Mouse (Mus musculus): Measurements from ENCODE around the gene Phxr2. TPM values are rescaled to one million over a fixed set of nuclear protein-coding genes. Genes with fewer than 3 reads are reported as not detected.

The Phxr2 gene
- polyA plus RNA-seq, 1 experiment: not detected

DNA sequence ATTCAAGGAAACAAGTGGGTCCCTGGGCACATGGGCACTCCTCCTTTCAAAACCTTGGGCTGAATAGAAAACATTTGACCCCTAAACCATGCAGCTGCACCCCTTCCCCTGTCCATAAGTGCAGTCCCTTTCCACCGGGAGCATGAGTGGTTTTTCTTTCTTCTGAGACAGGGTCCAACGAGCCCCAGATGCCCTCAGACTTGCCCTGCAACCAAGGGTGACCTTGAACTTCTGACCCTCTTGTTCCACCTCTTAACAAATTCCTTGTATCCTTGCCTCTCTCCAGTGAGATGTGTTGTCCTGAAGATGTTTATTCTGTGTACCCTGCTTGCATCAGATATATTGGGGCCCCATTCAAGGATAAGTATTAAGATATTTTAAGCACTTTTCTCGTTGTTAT lies 12.6 kb downstream of the Phxr2 start:
- Histone ChIP-seq H3K36me3 (ENCODE audit: control insufficient read depth, insufficient read depth, low read length) (peaks cover 5% of the 10 kb centered on the region; the same call in 1 of the 2 replicates), H3K4me1 (ENCODE audit: control insufficient read depth, insufficient read depth, insufficient read length, low read length) (peaks cover 41% of the 10 kb centered on the region), H3K27ac (ENCODE audit: insufficient read depth, low read depth, low read length) (peak overlapping the region; percentile 97), H3K27me3 (ENCODE audit: control insufficient read depth, insufficient read depth, low read length) (no peaks in the 10 kb centered on the region), H3K4me3 (ENCODE audit: low read depth, low read length) (no peak overlapping the region)
- no peak for TF ChIP-seq CTCF (IDR thresholded peaks at IDR 0.05; ENCODE audit: extremely low read depth, insufficient read length, insufficient replicate concordance, low read depth, low read length)
- WGBS: 13% methylated on average over 3 of the region's 3 CpGs

DNA sequence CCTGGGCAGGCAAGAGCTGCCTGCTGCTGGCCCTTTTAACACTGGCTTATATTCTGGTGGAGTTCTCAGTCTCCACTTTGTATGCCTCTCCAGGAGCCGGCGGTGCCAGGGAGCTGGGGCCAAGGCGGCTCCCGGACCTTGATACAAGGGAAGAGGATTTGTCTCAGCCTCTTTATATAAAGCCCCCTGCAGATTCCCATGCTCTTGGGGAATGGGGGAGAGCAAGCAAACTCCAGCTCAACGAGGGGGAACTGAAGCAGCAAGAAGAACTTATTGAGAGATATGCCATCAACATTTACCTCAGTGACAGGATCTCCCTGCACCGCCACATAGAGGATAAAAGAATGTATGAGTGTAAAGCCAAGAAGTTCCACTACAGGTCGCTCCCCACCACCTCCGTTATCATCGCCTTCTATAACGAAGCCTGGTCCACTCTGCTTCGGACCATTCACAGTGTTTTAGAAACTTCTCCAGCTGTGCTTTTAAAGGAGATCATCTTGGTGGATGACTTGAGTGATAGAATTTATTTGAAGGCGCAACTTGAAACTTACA lies 17.6 kb downstream of the Phxr2 start:
- H3K4me1 ChIP-seq (ENCODE audit: control insufficient read depth, insufficient read depth, insufficient read length, low read length): peaks cover 16% of the 10 kb centered on the region
- H3K27ac ChIP-seq (ENCODE audit: insufficient read depth, low read depth, low read length): peak overlapping the region; percentile 59
- TF ChIP-seq POLR2A (IDR thresholded peaks at IDR 0.05; ENCODE audit: low read depth, low read length) (no peak), CTCF (IDR thresholded peaks at IDR 0.05; ENCODE audit: extremely low read depth, insufficient read length, insufficient replicate concordance, low read depth, low read length) (no peak)
- H3K36me3 ChIP-seq (ENCODE audit: control insufficient read depth, insufficient read depth, low read length): peaks cover 5% of the 10 kb centered on the region; the same call in 1 of the 2 replicates
- WGBS: 23% methylated on average over 12 of the region's 12 CpGs
- peak overlapping the region; percentile 94 for H3K4me3 ChIP-seq (ENCODE audit: low read depth, low read length)
- no peaks in the 10 kb centered on the region for H3K27me3 ChIP-seq (ENCODE audit: control insufficient read depth, insufficient read depth, low read length)

DNA sequence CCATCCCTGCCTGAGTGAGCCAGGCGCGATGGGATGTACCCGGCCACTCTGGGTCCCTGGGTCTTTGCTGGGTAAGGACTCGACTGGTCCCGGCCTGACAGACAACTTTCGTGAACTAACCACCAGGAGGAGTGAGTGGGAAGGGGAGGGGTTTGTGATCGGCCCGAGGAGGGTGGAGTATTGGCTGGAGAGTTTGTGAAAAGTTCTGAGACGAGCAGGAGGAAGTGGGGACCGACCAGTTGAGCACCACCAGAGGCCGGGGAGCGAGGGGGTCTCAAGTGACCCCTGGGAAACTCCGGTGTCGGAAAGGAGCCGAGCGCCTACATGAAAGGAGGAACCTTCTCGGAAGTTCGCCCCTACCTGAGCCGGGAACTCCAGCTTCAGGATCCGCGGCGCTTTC lies 18.2 kb downstream of the Phxr2 start, which contains the start of gene Galnt4:
Galnt4 (plus strand) TSS at position 196 of the 400 bp plus-strand sequence.
- peak within 1 kb of the TSS; percentile 59 for H3K27ac ChIP-seq (ENCODE audit: insufficient read depth, low read depth, low read length)
- H3K4me3 ChIP-seq (ENCODE audit: low read depth, low read length): peak within 1 kb of the TSS; percentile 94
- peaks cover 5% of the 10 kb centered on the region; the same call in 1 of the 2 replicates for H3K36me3 ChIP-seq (ENCODE audit: control insufficient read depth, insufficient read depth, low read length)
- WGBS: under 1% methylated on average over 22 of the region's 22 CpGs
- H3K27me3 ChIP-seq (ENCODE audit: control insufficient read depth, insufficient read depth, low read length): no peaks in the 10 kb centered on the region
- peaks cover 14% of the 10 kb centered on the region for H3K4me1 ChIP-seq (ENCODE audit: control insufficient read depth, insufficient read depth, insufficient read length, low read length)
- TF ChIP-seq POLR2A (IDR thresholded peaks at IDR 0.05; ENCODE audit: low read depth, low read length): peak; percentile 70; the same call in 1 of the 2 replicates
- peak; percentile 74; the same call in 1 of the 2 replicates for TF ChIP-seq CTCF (IDR thresholded peaks at IDR 0.05; ENCODE audit: extremely low read depth, insufficient read length, insufficient replicate concordance, low read depth, low read length)

DNA sequence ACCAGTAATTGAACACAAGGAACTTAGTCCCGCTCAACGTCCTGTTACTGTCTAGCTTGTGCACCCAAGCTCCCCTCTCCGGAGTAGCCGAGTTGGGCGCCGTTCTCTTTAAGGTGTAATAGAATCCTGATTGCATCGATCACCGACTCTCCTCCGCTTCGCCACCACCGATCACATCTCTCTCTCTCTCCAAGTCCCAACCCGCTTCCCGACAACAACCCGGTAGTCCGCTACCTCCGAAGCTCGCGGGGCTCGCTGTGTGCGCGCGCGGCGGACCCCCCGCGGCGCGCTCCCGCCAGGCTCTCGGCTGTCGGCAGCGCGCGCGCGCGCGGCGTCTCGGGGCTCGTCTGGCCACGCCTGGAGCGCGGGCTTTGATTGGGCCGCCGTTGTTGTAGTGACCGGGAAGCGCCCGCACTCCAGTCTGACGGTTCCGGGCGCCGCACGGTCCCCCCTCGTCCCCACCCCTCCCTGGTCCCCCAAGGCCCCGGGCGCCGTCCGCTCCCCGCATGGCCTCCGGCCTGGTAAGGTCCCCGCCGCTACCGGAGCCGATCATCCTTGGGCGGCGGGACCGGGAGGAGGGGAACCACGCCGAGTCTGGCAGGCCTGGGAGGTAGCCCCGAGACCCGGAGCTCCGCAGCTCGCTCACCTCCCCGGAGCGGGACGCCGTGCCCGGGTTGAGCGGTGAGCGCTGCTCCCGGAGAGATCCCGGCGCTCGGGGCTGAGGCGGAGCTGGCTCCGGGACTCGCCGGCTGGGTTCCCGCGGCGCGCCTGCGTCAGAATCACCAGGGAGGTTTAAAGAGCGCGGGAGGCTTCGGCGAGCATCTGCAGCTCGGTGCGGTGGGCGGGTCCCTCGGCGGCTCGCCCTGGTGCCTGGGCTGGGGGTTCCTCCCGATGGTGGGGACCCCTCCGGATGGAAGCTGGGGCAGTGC lies 19.2 kb downstream of the Phxr2 start, which contains the start of gene Poc1b:
Poc1b (plus strand) TSS at position 334 of the 929 bp plus-strand sequence.
- no peaks in the 10 kb centered on the region for H3K27me3 ChIP-seq (ENCODE audit: control insufficient read depth, insufficient read depth, low read length)
- WGBS: under 1% methylated on average over 105 of the region's 106 CpGs
- peaks cover 14% of the 10 kb centered on the region for H3K4me1 ChIP-seq (ENCODE audit: control insufficient read depth, insufficient read depth, insufficient read length, low read length)
- H3K4me3 ChIP-seq (ENCODE audit: low read depth, low read length): peak within 1 kb of the TSS; percentile 94
- peaks cover 5% of the 10 kb centered on the region; the same call in 1 of the 2 replicates for H3K36me3 ChIP-seq (ENCODE audit: control insufficient read depth, insufficient read depth, low read length)
- no peak for TF ChIP-seq CTCF (IDR thresholded peaks at IDR 0.05; ENCODE audit: extremely low read depth, insufficient read length, insufficient replicate concordance, low read depth, low read length)
- no peak; the same call in 1 of the 2 replicates for TF ChIP-seq POLR2A (IDR thresholded peaks at IDR 0.05; ENCODE audit: low read depth, low read length)
- peak within 1 kb of the TSS; percentile 57 for H3K27ac ChIP-seq (ENCODE audit: insufficient read depth, low read depth, low read length)

DNA sequence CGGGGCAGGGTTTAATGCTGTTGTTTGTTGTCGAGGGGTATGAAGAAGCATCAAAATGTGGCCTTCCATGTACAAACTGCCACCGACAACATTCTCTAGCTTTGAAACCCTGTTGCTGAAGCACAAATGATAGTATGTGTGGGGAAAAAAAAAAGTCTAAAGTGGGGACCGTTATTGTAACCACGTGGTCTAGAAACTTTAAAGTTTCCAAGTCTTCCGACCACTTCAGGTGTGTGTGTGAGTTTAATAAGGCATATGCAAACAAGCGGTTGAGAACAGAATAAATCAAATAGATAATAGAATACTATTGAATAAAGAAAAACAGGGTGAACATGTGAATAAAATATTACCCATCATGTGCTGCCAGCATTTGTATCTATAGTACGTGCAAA lies 19.8 kb downstream of the Phxr2 start:
- Histone ChIP-seq H3K27me3 (ENCODE audit: control insufficient read depth, insufficient read depth, low read length) (no peaks in the 10 kb centered on the region), H3K4me3 (ENCODE audit: low read depth, low read length) (peak overlapping the region; percentile 94), H3K36me3 (ENCODE audit: control insufficient read depth, insufficient read depth, low read length) (peaks cover 5% of the 10 kb centered on the region; the same call in 1 of the 2 replicates), H3K4me1 (ENCODE audit: control insufficient read depth, insufficient read depth, insufficient read length, low read length) (peaks cover 12% of the 10 kb centered on the region), H3K27ac (ENCODE audit: insufficient read depth, low read depth, low read length) (no peak overlapping the region)
- no peak for TF ChIP-seq POLR2A (IDR thresholded peaks at IDR 0.05; ENCODE audit: low read depth, low read length)
- TF ChIP-seq CTCF (IDR thresholded peaks at IDR 0.05; ENCODE audit: extremely low read depth, insufficient read length, insufficient replicate concordance, low read depth, low read length): no peak
- WGBS: 14% methylated on average over 8 of the region's 8 CpGs

DNA sequence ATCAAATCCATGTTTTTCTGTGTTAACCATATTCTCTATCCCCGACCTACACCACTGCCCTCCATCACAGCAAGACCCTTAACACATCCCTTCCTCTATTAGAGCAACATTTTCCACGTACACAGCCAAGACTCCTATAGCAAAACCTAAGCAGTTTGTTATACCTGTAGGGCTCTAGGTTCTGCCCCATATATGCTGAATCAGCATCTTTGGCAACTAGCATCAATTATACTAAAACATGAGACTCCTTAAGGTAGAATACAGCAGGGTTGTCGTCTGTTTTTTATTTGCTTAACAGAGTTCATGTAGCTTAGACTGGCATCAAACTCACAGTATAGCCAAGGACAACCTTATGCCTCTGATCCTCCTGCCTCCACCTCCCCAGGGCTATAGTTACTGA lies 20.6 kb downstream of the Phxr2 start:
- Histone ChIP-seq H3K27me3 (ENCODE audit: control insufficient read depth, insufficient read depth, low read length) (no peaks in the 10 kb centered on the region), H3K4me1 (ENCODE audit: control insufficient read depth, insufficient read depth, insufficient read length, low read length) (peaks cover 6% of the 10 kb centered on the region), H3K36me3 (ENCODE audit: control insufficient read depth, insufficient read depth, low read length) (peaks cover 5% of the 10 kb centered on the region; the same call in 1 of the 2 replicates), H3K27ac (ENCODE audit: insufficient read depth, low read depth, low read length) (no peak overlapping the region), H3K4me3 (ENCODE audit: low read depth, low read length) (no peak overlapping the region)
- no peak for TF ChIP-seq POLR2A (IDR thresholded peaks at IDR 0.05; ENCODE audit: low read depth, low read length)
- no peak for TF ChIP-seq CTCF (IDR thresholded peaks at IDR 0.05; ENCODE audit: extremely low read depth, insufficient read length, insufficient replicate concordance, low read depth, low read length)
- 78% methylated on average over 3 of the region's 3 CpGs for WGBS

DNA sequence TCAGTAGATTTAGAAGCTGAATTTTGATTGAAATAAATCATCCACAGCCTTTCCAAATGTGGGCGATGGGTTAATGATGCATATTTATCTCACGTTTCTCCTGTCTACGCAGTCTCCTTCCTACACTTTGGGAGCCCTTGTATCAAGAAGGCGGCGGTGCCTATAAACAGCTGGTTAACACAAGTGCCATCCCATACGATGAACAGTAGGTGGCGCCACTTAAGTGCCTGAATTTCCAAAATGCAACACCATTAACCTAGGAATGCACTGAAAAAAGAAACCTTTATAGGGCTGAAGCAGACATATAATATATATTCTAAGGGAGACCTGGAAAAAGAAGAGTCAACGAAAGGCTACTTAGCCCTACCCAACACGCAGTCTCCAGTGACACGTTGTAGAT lies 28.8 kb downstream of the Phxr2 start:
- Histone ChIP-seq H3K36me3 (ENCODE audit: control insufficient read depth, insufficient read depth, low read length) (no peaks in the 10 kb centered on the region), H3K4me3 (ENCODE audit: low read depth, low read length) (no peak overlapping the region), H3K4me1 (ENCODE audit: control insufficient read depth, insufficient read depth, insufficient read length, low read length) (no peaks in the 10 kb centered on the region), H3K27me3 (ENCODE audit: control insufficient read depth, insufficient read depth, low read length) (no peaks in the 10 kb centered on the region), H3K27ac (ENCODE audit: insufficient read depth, low read depth, low read length) (no peak overlapping the region)
- WGBS: 60% methylated on average over 10 of the region's 10 CpGs
- TF ChIP-seq POLR2A (IDR thresholded peaks at IDR 0.05; ENCODE audit: low read depth, low read length): no peak
- peak; percentile 20; the same call in 1 of the 2 replicates for TF ChIP-seq CTCF (IDR thresholded peaks at IDR 0.05; ENCODE audit: extremely low read depth, insufficient read length, insufficient replicate concordance, low read depth, low read length)
